Mouse (Mus musculus) ES-Bruce4 (cell line): Measurements from ENCODE around the gene Smtnl1. TPM values are rescaled to one million over a fixed set of nuclear protein-coding genes. Genes with fewer than 3 reads are reported as not detected.

ENCODE experiments used
- H3K27ac ChIP-seq: 2 replicates; pipeline ENCODE4 v1.5.1; 2012; ENCODE audit warnings: low read length, inconsistent platforms; ENCODE audit not compliant: insufficient read depth
- H3K27me3 ChIP-seq: 2 replicates; pipeline ENCODE4 v1.6.1; 2012; ENCODE audit warnings: mild to moderate bottlenecking, low read length, inconsistent platforms; ENCODE audit not compliant: control insufficient read depth, poor library complexity, insufficient read depth, severe bottlenecking
- H3K36me3 ChIP-seq: 2 replicates; pipeline ENCODE4 v1.6.1; 2012; ENCODE audit warnings: inconsistent platforms, mild to moderate bottlenecking, low read length, moderate library complexity; ENCODE audit not compliant: control insufficient read depth, poor library complexity, insufficient read depth, severe bottlenecking
- H3K4me1 ChIP-seq: one replicate; pipeline ENCODE4 v1.8.1; 2011; ENCODE audit warnings: low read length; ENCODE audit not compliant: control insufficient read depth, insufficient read depth
- H3K4me3 ChIP-seq: 2 replicates; pipeline ENCODE4 v1.5.1; 2011; ENCODE audit warnings: low read depth, mild to moderate bottlenecking, low read length
- H3K9ac ChIP-seq: 2 replicates; pipeline ENCODE4 v1.6.1; 2012; ENCODE audit warnings: low read depth, mild to moderate bottlenecking, inconsistent platforms; ENCODE audit not compliant: poor library complexity, severe bottlenecking
- H3K9me3 ChIP-seq: replicated peaks from 2 replicates; pipeline ENCODE4 v1.6.1; 2012; ENCODE audit warnings: mild to moderate bottlenecking, low read length, inconsistent platforms; ENCODE audit not compliant: control insufficient read depth, poor library complexity, insufficient read depth, severe bottlenecking
- CTCF ChIP-seq: IDR thresholded peaks from one replicate; pipeline ENCODE4 v1.8.1; 2011; ENCODE audit warnings: low read depth, low read length
- EP300 ChIP-seq: IDR thresholded peaks from 2 replicates; pipeline ENCODE4 v1.6.1; 2011; ENCODE audit warnings: low read depth, low read length; ENCODE audit not compliant: insufficient read depth
- POLR2A ChIP-seq: IDR thresholded peaks from one replicate; pipeline ENCODE4 v1.8.1; 2011; ENCODE audit warnings: low read length; ENCODE audit not compliant: insufficient read depth
- polyA plus RNA-seq: library from polyadenylated mRNA; stranded (reverse); fragments of >200 nt; gene quantifications from 2 replicates; pipeline ENCODE4 v1.2.4, GENCODE M21; 2011; ENCODE audit warnings: low read depth; ENCODE audit not compliant: missing spikeins, insufficient read depth, insufficient read length

Smtnl1 gene
- polyA plus RNA-seq, 1 experiment: 2.6 TPM

GRCm38 (mm10) chr2:84770501-84770900 is 52.0 kb downstream of the Smtnl1 start:
- TF ChIP-seq CTCF (no peak), POLR2A (no peak)
- no peaks in the 10 kb centered on the region for H3K9me3 ChIP-seq
- no peak overlapping the region for H3K4me3 ChIP-seq
- H3K36me3 ChIP-seq: no peaks in the 10 kb centered on the region
- H3K9ac ChIP-seq: no peak overlapping the region
- H3K4me1 ChIP-seq: peaks cover 3% of the 10 kb centered on the region
- H3K27ac ChIP-seq: no peak overlapping the region
- no peaks in the 10 kb centered on the region for H3K27me3 ChIP-seq

GRCm38 (mm10) chr2:84762818-84763217 is 59.6 kb downstream of the Smtnl1 start:
- no peak overlapping the region for H3K9ac ChIP-seq
- no peaks in the 10 kb centered on the region for H3K36me3 ChIP-seq
- H3K4me1 ChIP-seq: no peaks in the 10 kb centered on the region
- H3K27ac ChIP-seq: no peak overlapping the region
- TF ChIP-seq EP300 (no peak), POLR2A (no peak), CTCF (no peak)
- H3K4me3 ChIP-seq: no peak overlapping the region
- H3K9me3 ChIP-seq: no peaks in the 10 kb centered on the region
- H3K27me3 ChIP-seq: no peaks in the 10 kb centered on the region

- H3K9ac ChIP-seq: no peak overlapping the region
- TF ChIP-seq CTCF (no peak), EP300 (no peak), POLR2A (no peak)
- peak overlapping the region; percentile 26; the same call in 1 of the 2 replicates for H3K27ac ChIP-seq
- H3K27me3 ChIP-seq: no peaks in the 10 kb centered on the region
- no peak overlapping the region for H3K4me3 ChIP-seq
- no peaks in the 10 kb centered on the region for H3K36me3 ChIP-seq
- H3K4me1 ChIP-seq: no peaks in the 10 kb centered on the region
- no peaks in the 10 kb centered on the region for H3K9me3 ChIP-seq
These were observed 60.2 kb downstream of the Smtnl1 start for GRCm38 (mm10) chr2:84762295-84762694.

- no peaks in the 10 kb centered on the region for H3K9me3 ChIP-seq
- H3K27ac ChIP-seq: peak overlapping the region; percentile 26; the same call in 1 of the 2 replicates
- peaks cover under 1% of the 10 kb centered on the region for H3K4me1 ChIP-seq
- no peak overlapping the region for H3K9ac ChIP-seq
- no peaks in the 10 kb centered on the region for H3K36me3 ChIP-seq
- TF ChIP-seq EP300 (no peak), CTCF (no peak), POLR2A (no peak)
- no peak overlapping the region for H3K4me3 ChIP-seq
- no peaks in the 10 kb centered on the region for H3K27me3 ChIP-seq
These were observed 60.6 kb downstream of the Smtnl1 start for GRCm38 (mm10) chr2:84761840-84762239.

GRCm38 (mm10) chr2:84761309-84761708 is 61.1 kb downstream of the Smtnl1 start:
- TF ChIP-seq EP300: no peak
- TF ChIP-seq CTCF: no peak
- no peak for TF ChIP-seq POLR2A
- Histone ChIP-seq H3K4me1 (peaks cover 3% of the 10 kb centered on the region), H3K27me3 (no peaks in the 10 kb centered on the region), H3K9me3 (no peaks in the 10 kb centered on the region), H3K4me3 (no peak overlapping the region), H3K9ac (no peak overlapping the region), H3K27ac (no peak overlapping the region), H3K36me3 (no peaks in the 10 kb centered on the region)

Other genes with a start within 250 kb of the Smtnl1 start
- 239 and 247 TPM in 2 replicates for gene Ctnnd1, start 171.9 kb downstream of the Smtnl1 start, polyA plus RNA-seq
- 1.2 and 2.2 TPM in 2 replicates for gene Btbd18, start 163.6 kb downstream of the Smtnl1 start, polyA plus RNA-seq
- 194 and 215 TPM in 2 replicates for gene Selenoh, start 151.9 kb downstream of the Smtnl1 start, polyA plus RNA-seq
- gene Gm28635, start 144.6 kb downstream of the Smtnl1 start, polyA plus RNA-seq: not detected in 2 replicates
- 66.1 and 66.6 TPM in 2 replicates for gene Med19, start 144.2 kb downstream of the Smtnl1 start, polyA plus RNA-seq
- 63.5 and 69.6 TPM in 2 replicates for gene Tmx2, start 143.5 kb downstream of the Smtnl1 start, polyA plus RNA-seq
- gene Zdhhc5, start 107.5 kb downstream of the Smtnl1 start, polyA plus RNA-seq: 39.6 and 42.4 TPM in 2 replicates
- 32.9 and 34.9 TPM in 2 replicates for gene Clp1, start 95.3 kb downstream of the Smtnl1 start, polyA plus RNA-seq
- gene Ypel4, start 88.6 kb downstream of the Smtnl1 start, polyA plus RNA-seq: 0.56 and 0.73 TPM in 2 replicates
- gene Gm19426, start 79.0 kb downstream of the Smtnl1 start, polyA plus RNA-seq: 9.9 and 10.3 TPM in 2 replicates
- 17.2 and 19.2 TPM in 2 replicates for gene Serping1, start 47.2 kb downstream of the Smtnl1 start, polyA plus RNA-seq
- gene Ube2l6, start 23.8 kb downstream of the Smtnl1 start, polyA plus RNA-seq: 12.6 and 14.3 TPM in 2 replicates
- gene Timm10, start 4.3 kb upstream of the Smtnl1 start, polyA plus RNA-seq: 40.8 and 47.3 TPM in 2 replicates
- 11.5 and 12.3 TPM in 2 replicates for gene Slc43a1, start 16.2 kb upstream of the Smtnl1 start, polyA plus RNA-seq
- gene Rtn4rl2, start 64.1 kb upstream of the Smtnl1 start, polyA plus RNA-seq: not detected in 2 replicates
- 4.4 and 4.9 TPM in 2 replicates for gene Slc43a3, start 113.9 kb upstream of the Smtnl1 start, polyA plus RNA-seq
- not detected in 2 replicates for gene Prg2, start 157.8 kb upstream of the Smtnl1 start, polyA plus RNA-seq
- gene Prg3, start 165.6 kb upstream of the Smtnl1 start, polyA plus RNA-seq: not detected in 2 replicates
- gene Ssrp1, start 214.6 kb upstream of the Smtnl1 start, polyA plus RNA-seq: 228 and 238 TPM in 2 replicates
- 1.3 and 2.5 TPM in 2 replicates for gene P2rx3, start 214.8 kb upstream of the Smtnl1 start, polyA plus RNA-seq
- gene Tnks1bp1, start 225.4 kb upstream of the Smtnl1 start, polyA plus RNA-seq: 27.1 and 33.6 TPM in 2 replicates